Mouse (Mus musculus) E14TG2a.4 (cell line): ENCODE measurements around the gene Sec22a.

Experiments
- H3K27me3 ChIP-seq: 2 replicates; pipeline ENCODE4 v1.6.1; 2014; ENCODE audit warnings: low read length, control low read depth; ENCODE audit not compliant: insufficient read depth
- H3K36me3 ChIP-seq: 2 replicates; pipeline ENCODE4 v1.6.1; 2014; ENCODE audit warnings: low read length, control low read depth; ENCODE audit not compliant: insufficient read depth
- H3K4me1 ChIP-seq: replicated peaks from 2 replicates; pipeline ENCODE4 v1.6.1; 2014; ENCODE audit warnings: low read depth, low read length, control low read depth
- H3K4me3 ChIP-seq: replicated peaks from 2 replicates; pipeline ENCODE4 v1.5.1; 2014; ENCODE audit warnings: mild to moderate bottlenecking, low read length
- H3K9me3 ChIP-seq: 2 replicates; pipeline ENCODE4 v1.6.1; 2014; ENCODE audit warnings: low read length, control low read depth
- CTCF ChIP-seq: conservative IDR thresholded peaks from 2 replicates; pipeline ENCODE4 v1.5.1; 2014; ENCODE audit warnings: low read length
- NANOG ChIP-seq: IDR thresholded peaks from 2 replicates; pipeline ENCODE4 v1.6.1; 2014; ENCODE audit warnings: borderline replicate concordance, low read length, mixed read lengths
- POU5F1 ChIP-seq: IDR thresholded peaks from 2 replicates; pipeline ENCODE4 v1.6.1; 2014; ENCODE audit warnings: low read length, borderline replicate concordance

Sec22a gene

DNA sequence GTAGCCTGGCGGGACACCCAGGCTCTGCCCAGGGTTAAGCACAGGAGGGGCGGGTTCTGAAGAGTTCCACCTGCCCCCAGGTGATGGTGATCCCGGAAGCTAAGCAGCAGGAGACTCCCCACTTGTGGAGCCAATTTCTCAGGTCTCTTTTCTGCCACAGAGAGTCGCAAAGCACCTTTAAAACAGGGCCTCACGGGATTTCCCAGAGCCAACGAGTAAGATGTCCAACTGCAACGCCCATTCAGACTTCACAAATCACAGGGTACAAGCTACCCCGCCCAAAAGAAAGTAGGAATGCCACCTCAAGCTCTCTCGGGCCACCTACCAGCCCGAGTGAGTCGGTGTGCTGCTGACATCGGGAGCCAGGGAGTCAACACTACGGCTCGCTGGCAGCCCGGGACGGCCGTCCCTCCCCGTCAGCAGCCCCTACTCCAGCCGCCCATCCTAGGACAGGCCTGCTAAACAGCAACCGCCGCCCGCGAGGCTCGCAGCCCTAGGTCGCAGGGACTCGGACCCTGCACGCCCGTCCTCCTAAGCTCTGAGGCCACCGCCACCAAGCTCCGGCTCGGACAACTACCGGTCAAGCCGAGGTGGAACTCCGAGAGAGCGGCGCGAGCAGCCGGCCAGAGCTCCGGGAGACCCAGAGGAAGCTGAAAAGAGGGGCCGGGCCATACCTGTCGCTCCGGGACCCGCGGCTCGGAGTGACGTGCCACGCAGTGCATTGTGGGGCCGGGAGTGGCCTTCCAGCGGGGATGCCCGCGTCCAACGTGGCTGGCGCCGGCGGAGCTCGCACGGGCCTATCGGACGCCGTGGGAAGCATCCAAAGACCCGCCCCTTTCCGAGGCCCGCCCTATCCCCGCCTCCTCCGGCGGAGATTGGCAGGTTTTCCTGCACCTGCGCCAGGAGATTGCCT is at the start of gene Sec22a:
Sec22a (minus strand) TSS at position 769 of the 913 bp plus-strand sequence.
- Histone ChIP-seq H3K27me3 (no peaks in the 10 kb centered on the region), H3K4me1 (peaks cover 29% of the 10 kb centered on the region), H3K36me3 (peaks cover 20% of the 10 kb centered on the region), H3K4me3 (peak within 1 kb of the TSS; percentile 95), H3K9me3 (no peaks in the 10 kb centered on the region)
- no peak for TF ChIP-seq POU5F1
- TF ChIP-seq CTCF: no peak
- TF ChIP-seq NANOG: no peak

DNA sequence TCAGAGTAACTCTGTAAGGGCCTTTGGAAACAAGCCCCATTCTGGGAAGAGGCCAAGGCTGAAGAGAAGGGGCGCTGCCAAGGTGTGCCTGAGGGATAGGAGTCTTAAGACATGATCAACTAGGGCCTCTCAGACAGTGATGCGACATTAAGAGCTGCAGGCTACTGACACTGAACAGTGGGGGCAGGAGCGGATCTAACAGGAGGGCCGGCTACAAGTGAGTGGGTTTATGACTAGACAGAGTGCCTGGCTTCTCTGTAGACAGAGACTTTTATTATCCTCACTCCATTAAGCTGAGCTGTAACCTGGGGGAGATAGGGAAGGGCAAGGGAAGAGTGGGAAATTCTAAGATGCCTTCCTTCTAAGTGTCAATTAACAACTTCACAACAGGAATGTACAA is 43.0 kb upstream of the Sec22a start:
- Histone ChIP-seq H3K4me1 (peaks cover 60% of the 10 kb centered on the region), H3K27me3 (peaks cover 27% of the 10 kb centered on the region)
- TF ChIP-seq NANOG: no peak

GRCm38 (mm10) chr16:35406166-35406565 is 42.4 kb upstream of the Sec22a start:
- Histone ChIP-seq H3K4me3 (no peak overlapping the region), H3K9me3 (no peaks in the 10 kb centered on the region), H3K27me3 (peaks cover 27% of the 10 kb centered on the region), H3K4me1 (peaks cover 60% of the 10 kb centered on the region), H3K36me3 (peaks cover 69% of the 10 kb centered on the region)
- TF ChIP-seq POU5F1 (no peak), NANOG (no peak), CTCF (no peak)

More for the DNA sequence above, 43.0 kb upstream of the Sec22a start:
- H3K36me3 ChIP-seq: peaks cover 72% of the 10 kb centered on the region
- no peak overlapping the region for H3K4me3 ChIP-seq
- H3K9me3 ChIP-seq: no peaks in the 10 kb centered on the region

GRCm38 (mm10) chr16:35405348-35406080 is 41.8 kb upstream of the Sec22a start:
- H3K4me3 ChIP-seq: no peak overlapping the region
- TF ChIP-seq CTCF: no peak
- TF ChIP-seq POU5F1: no peak
- no peak for TF ChIP-seq NANOG
- H3K36me3 ChIP-seq: peaks cover 63% of the 10 kb centered on the region
- peaks cover 27% of the 10 kb centered on the region for H3K27me3 ChIP-seq
- peaks cover 59% of the 10 kb centered on the region for H3K4me1 ChIP-seq
- H3K9me3 ChIP-seq: no peaks in the 10 kb centered on the region

DNA sequence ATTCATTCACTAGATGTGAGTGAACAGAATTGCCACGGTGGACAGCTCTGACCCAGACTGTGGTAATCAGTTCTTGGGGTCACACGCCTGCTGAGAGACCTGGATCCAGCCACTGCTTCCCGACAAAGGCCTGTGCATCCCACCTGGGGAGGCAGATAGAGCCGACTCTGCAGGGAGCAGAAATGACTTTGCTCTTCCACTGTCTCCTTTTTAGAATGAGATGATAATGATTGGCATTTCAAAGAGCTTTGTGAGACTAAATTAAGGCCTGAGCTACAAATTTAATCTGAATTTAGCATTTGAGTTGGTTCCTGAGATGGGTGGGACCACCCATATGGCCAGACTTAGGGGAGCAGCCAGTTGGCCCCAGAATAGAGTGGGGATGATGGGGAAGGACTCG is 41.1 kb upstream of the Sec22a start:
- TF ChIP-seq NANOG (peak; percentile 80), POU5F1 (no peak)

GRCm38 (mm10) chr16:35403891-35404290 is 40.2 kb upstream of the Sec22a start:
- H3K27me3 ChIP-seq: peaks cover 27% of the 10 kb centered on the region
- H3K9me3 ChIP-seq: no peaks in the 10 kb centered on the region
- no peak overlapping the region for H3K4me3 ChIP-seq
- peaks cover 47% of the 10 kb centered on the region for H3K36me3 ChIP-seq
- peaks cover 51% of the 10 kb centered on the region for H3K4me1 ChIP-seq
- TF ChIP-seq POU5F1: no peak
- TF ChIP-seq NANOG: no peak
- no peak for TF ChIP-seq CTCF

More for the DNA sequence above, 41.1 kb upstream of the Sec22a start:
- Histone ChIP-seq H3K27me3 (peaks cover 27% of the 10 kb centered on the region), H3K4me1 (peaks cover 53% of the 10 kb centered on the region), H3K36me3 (peaks cover 56% of the 10 kb centered on the region), H3K4me3 (no peak overlapping the region), H3K9me3 (no peaks in the 10 kb centered on the region)

DNA sequence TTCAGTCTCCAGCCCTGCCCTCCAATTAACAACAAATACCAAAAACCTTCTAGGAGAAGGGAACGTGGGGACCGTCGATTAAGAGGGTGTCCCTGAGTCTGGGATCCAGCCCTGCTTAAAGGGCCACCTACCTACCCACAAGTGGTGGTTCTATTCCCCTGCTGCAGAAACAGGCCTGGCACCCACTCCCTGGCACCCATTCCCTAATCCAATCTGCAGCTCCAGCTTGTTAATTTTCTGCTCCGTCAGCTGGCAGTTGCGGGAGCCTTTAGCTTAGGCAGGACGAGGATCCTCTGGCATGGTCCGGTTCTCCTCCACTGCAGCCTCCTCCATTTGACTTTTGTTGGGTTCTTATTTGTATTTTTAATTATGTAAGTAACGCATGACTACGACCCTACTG is 39.6 kb upstream of the Sec22a start:
- Histone ChIP-seq H3K36me3 (peaks cover 52% of the 10 kb centered on the region), H3K27me3 (peaks cover 27% of the 10 kb centered on the region), H3K4me1 (peaks cover 46% of the 10 kb centered on the region), H3K4me3 (no peak overlapping the region), H3K9me3 (no peaks in the 10 kb centered on the region)
- TF ChIP-seq POU5F1: no peak
- TF ChIP-seq CTCF: no peak
- no peak for TF ChIP-seq NANOG

DNA sequence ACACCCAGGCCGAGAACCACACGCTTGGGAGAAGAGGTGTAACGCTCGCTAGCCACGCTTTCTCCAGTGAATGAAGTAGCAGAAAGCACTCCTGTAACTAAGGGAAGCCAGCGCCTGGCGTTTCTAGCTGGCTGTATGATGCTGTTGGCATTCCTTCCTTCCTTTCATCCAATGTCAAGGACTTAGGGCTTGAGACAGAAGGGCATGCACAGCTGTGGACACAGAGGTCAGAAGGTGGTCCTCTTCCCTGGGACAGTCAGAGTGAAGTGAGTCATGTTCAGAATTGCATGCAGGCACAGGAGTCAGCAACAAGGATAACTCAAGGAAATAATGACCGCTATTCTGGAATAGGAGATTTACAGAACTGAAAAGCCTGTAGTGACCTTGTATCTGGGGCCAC is 29.1 kb upstream of the Sec22a start:
- peaks cover 19% of the 10 kb centered on the region for H3K36me3 ChIP-seq

More for the DNA sequence above, 29.1 kb upstream of the Sec22a start:
- no peak for TF ChIP-seq POU5F1
- no peak for TF ChIP-seq NANOG
- TF ChIP-seq CTCF: no peak
- Histone ChIP-seq H3K27me3 (no peaks in the 10 kb centered on the region), H3K4me3 (no peak overlapping the region), H3K9me3 (peaks cover under 1% of the 10 kb centered on the region; the same call in 1 of the 2 replicates), H3K4me1 (no peaks in the 10 kb centered on the region)
